Mouse (Mus musculus) lung, embryonic 16.5 days (tissue): ENCODE results near the gene Hpf1. TPM values are rescaled to one million over a fixed set of nuclear protein-coding genes. Genes with fewer than 3 reads are reported as not detected.
A peak's percentile ranks its signal among the peaks of the same experiment; 100 is the strongest.

Experiments used
- ATAC-seq: fragments of 200-750 bp; cut with Nextera tagmentation; 2 replicates; pipeline ENCODE4 v1.8.0; 2017; ENCODE audit warnings: low read depth, mild to moderate bottlenecking, moderate library complexity
- H3K27ac ChIP-seq: fragments of 300-500 bp; sonication (generic); 2 replicates; pipeline ENCODE4 v1.5.1; 2014; ENCODE audit warnings: mild to moderate bottlenecking, control low read depth, low read length
- H3K27me3 ChIP-seq: fragments of 300-500 bp; sonication (generic); 2 replicates; pipeline ENCODE4 v1.6.1; 2014; ENCODE audit warnings: low read depth, low read length, mixed read lengths; ENCODE audit not compliant: control insufficient read depth, insufficient read depth
- H3K36me3 ChIP-seq: fragments of 300-500 bp; sonication (generic); 2 replicates; pipeline ENCODE4 v1.6.1; 2014; ENCODE audit warnings: low read length; ENCODE audit not compliant: control insufficient read depth, insufficient read depth
- H3K4me1 ChIP-seq: fragments of 300-500 bp; sonication (generic); replicated peaks from 2 replicates; pipeline ENCODE4 v1.6.1; 2014; ENCODE audit warnings: low read length, mixed read lengths; ENCODE audit not compliant: control insufficient read depth, insufficient read depth
- H3K4me2 ChIP-seq: fragments of 300-500 bp; sonication (generic); 2 replicates; pipeline ENCODE4 v1.6.1; 2014; ENCODE audit warnings: low read depth, low read length, control low read depth
- H3K4me3 ChIP-seq: fragments of 300-500 bp; sonication (generic); 2 replicates; pipeline ENCODE4 v1.5.1; 2014; ENCODE audit warnings: mild to moderate bottlenecking, low read length, control low read depth
- H3K9ac ChIP-seq: fragments of 300-500 bp; sonication (generic); 2 replicates; pipeline ENCODE4 v1.6.1; 2014; ENCODE audit warnings: low read length, control low read depth
- H3K9me3 ChIP-seq: fragments of 300-500 bp; sonication (generic); 2 replicates; pipeline ENCODE4 v1.6.1; 2016; ENCODE audit warnings: low read length; ENCODE audit not compliant: control insufficient read depth
- WGBS: fragments of 180-500 bp; shearing (Covaris S2); extraction: QIAGEN DNeasy Blood & Tissue Kit; methylation state at CpG from one replicate; pipeline ENCODE4 v1.1.7; 2014; 5-methylcytosine and 5-hydroxymethylcytosine counted together
- polyA plus RNA-seq: library from polyadenylated mRNA; unstranded; fragments of >200 nt; fragmentation: Nextera tagmentation; extraction: Ambion mirVana; gene quantifications from 2 replicates; pipeline ENCODE4 v1.2.1, GENCODE M21; 2015

Hpf1 gene
- polyA plus RNA-seq, result 91.2 and 110 TPM in 2 replicates

DNA sequence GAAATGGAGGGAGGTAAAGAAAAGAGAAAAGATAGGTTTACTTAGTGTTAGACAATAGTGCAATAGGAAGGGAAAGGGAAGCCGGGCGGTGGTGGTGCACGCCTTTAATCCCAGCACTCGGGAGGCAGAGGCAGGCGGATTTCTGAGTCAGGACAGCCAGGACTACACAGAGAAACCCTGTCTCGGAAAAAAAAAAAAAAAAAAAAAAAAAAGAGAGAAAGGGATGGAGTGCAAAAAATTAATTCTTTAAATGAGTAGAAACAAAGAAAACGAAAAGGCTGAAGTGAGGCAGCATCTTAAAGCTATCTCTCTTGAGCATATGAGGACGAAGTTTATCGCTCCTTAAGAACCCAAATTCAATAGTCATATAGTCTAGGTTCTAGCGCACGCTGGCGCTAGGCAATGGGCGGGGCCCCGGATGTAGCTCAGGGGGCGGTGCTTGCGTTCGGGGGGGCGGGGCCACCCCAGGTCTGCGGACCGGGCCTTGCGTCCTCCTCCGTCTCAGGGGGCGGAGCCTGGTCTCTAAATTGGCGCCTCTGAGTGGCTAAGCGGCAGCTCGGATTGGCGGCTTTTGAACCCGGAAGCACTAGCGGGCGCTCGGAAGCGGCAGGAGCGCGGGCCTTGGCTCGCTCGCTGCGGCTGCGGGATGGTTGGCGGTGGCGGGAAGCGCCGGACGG, at the start of gene Hpf1:
Hpf1 (plus strand) TSS at position 576 of the 677 bp plus-strand sequence.
- H3K4me2 ChIP-seq, result peak within 1 kb of the TSS; percentile 67
- ATAC-seq, result peak; percentile 99
- H3K9me3 ChIP-seq, result no peaks in the 10 kb centered on the region
- peak within 1 kb of the TSS; percentile 87 for H3K4me3 ChIP-seq
- no peaks in the 10 kb centered on the region for H3K27me3 ChIP-seq
- 0 out of 2 replicates have a peak, but pooled peaks cover 2% of the 10 kb centered on the region for H3K36me3 ChIP-seq
- H3K9ac ChIP-seq, result peak within 1 kb of the TSS; percentile 87
- no peak within 1 kb of the TSS for H3K27ac ChIP-seq
- peaks cover 10% of the 10 kb centered on the region for H3K4me1 ChIP-seq
- 5% methylated on average over 43 of the region's 43 CpGs for WGBS

DNA sequence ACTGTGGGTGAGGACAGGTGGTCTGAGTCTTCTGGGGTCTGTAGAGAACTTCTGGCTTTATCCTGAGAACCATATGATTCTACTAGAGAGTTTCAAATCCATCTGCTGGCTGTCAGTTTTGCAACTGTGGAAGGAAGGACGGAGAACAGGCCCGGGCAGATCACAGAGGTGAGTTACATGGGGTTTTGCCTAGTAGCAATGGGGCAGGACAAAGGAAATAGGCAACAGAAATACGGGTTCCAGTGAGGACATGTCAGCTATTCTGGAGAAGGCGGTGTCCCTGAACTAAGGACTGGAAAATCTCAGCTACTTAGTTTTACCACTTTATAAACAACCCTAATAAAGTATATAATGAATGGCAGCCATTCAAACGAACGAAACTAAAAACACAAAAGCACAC, 47.8 kb upstream of the Hpf1 start:
- no peaks in the 10 kb centered on the region for H3K36me3 ChIP-seq
- H3K4me1 ChIP-seq, result no peaks in the 10 kb centered on the region
- H3K4me3 ChIP-seq, result no peak overlapping the region
- WGBS, result 71% methylated on average over 6 of the region's 6 CpGs
- H3K9me3 ChIP-seq, result no peaks in the 10 kb centered on the region
- H3K4me2 ChIP-seq, result no peak overlapping the region
- ATAC-seq, result no peak
- no peak overlapping the region for H3K27ac ChIP-seq
- no peak overlapping the region for H3K9ac ChIP-seq
- no peaks in the 10 kb centered on the region for H3K27me3 ChIP-seq

DNA sequence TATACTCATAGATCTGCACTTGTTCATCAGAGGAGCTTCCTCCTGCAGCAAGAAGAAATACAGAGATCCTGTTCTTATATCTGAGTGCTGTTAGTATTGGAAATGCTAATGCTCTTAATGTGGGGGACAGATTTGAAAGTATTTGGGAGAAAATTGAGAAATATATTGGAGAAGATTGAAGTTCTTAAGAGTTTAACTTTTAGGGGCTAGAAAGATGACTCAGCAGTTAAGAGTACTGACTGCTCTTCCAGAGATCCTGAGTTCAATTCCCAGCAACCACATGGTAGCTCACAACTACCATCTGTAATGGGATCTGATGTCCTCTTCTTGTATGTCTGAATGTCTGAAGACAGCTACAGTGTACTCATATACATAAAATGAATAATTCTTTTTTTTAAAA, 32.7 kb upstream of the Hpf1 start:
- no peaks in the 10 kb centered on the region for H3K4me1 ChIP-seq
- H3K36me3 ChIP-seq, result no peaks in the 10 kb centered on the region
- ATAC-seq, result no peak
- H3K27ac ChIP-seq, result no peak overlapping the region
- no peak overlapping the region for H3K4me2 ChIP-seq
- no peak overlapping the region for H3K9ac ChIP-seq
- no peak overlapping the region for H3K4me3 ChIP-seq
- no peaks in the 10 kb centered on the region for H3K27me3 ChIP-seq
- no peaks in the 10 kb centered on the region for H3K9me3 ChIP-seq

DNA sequence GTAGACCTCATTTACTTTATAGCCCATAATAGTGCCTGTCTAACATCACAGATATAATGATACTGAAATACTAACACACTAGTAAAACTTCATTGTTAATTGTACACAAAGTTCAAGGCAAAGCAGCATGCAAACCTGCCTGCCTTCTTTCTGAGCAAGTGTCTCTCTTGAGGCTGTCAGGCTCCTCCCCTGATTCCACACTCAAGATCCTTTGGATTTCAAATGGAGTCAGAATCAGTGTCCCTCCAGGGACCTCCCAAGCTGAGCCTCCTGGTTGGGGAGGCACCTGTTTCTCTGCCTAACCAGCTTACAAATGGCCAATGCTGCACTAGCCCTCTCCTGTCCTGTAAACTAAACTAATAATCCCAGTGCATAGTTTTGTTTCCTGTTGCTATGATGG, 32.1 kb upstream of the Hpf1 start:
- Histone ChIP-seq H3K4me2 (no peak overlapping the region), H3K4me1 (no peaks in the 10 kb centered on the region), H3K9ac (no peak overlapping the region), H3K4me3 (no peak overlapping the region), H3K27ac (no peak overlapping the region), H3K9me3 (no peaks in the 10 kb centered on the region), H3K36me3 (no peaks in the 10 kb centered on the region), H3K27me3 (no peaks in the 10 kb centered on the region)
- ATAC-seq, result no peak

DNA sequence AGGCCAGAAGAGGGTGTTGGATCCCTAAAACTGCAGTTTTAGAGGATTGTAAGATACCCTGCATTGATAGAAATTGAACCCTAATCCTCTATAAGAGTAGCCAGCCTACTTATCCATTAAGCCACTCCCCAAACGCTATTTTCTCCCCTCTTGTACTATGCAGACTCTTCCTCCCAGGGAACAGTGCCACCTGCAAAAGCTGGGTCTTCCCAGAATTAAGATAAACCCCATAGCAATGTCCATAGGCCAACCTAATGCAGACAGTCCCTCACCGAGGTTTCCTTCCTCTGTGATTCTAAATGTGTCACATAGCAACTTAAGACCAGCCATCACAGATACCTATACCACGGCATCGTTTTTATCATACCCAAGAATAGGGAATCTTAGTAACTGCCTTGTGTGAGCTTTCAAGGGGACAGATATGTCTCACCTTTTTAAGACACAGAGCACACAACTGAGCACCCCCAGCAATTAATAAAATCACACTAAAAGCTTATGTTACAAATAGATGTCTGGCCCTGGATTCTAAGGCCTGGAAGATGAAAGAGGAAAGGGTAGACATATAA, 31.2 kb upstream of the Hpf1 start:
- no peak overlapping the region for H3K9ac ChIP-seq
- H3K4me1 ChIP-seq, result no peaks in the 10 kb centered on the region
- 54% methylated on average over 4 of the region's 4 CpGs for WGBS
- H3K27ac ChIP-seq, result no peak overlapping the region
- H3K9me3 ChIP-seq, result no peaks in the 10 kb centered on the region
- H3K4me2 ChIP-seq, result no peak overlapping the region
- ATAC-seq, result no peak
- H3K4me3 ChIP-seq, result no peak overlapping the region
- no peaks in the 10 kb centered on the region for H3K27me3 ChIP-seq
- no peaks in the 10 kb centered on the region for H3K36me3 ChIP-seq

DNA sequence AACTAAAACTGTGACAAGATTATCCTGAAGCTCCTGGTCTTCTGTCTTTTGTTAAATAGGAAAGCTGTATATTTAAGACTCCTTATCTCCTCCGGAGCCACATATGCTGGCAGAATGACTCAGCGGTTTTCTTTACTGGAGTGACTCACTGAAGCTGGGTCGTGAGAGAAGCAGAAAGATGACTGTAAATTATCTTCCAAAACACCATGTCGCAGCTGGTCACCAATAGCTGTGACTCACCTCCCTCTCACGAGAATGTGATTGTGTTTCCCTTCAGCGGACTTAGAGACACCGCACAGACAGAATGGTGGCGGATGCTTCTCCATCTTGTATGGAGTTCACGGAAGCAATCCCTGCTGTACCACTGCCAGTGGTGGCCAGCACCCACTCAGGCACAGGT, 30.6 kb upstream of the Hpf1 start:
- no peak overlapping the region for H3K4me3 ChIP-seq
- no peaks in the 10 kb centered on the region for H3K4me1 ChIP-seq
- ATAC-seq, result no peak
- H3K9me3 ChIP-seq, result no peaks in the 10 kb centered on the region
- H3K27ac ChIP-seq, result no peak overlapping the region
- H3K4me2 ChIP-seq, result no peak overlapping the region
- no peaks in the 10 kb centered on the region for H3K27me3 ChIP-seq
- no peak overlapping the region for H3K9ac ChIP-seq
- H3K36me3 ChIP-seq, result no peaks in the 10 kb centered on the region
- WGBS, result 64% methylated on average over 9 of the region's 9 CpGs

DNA sequence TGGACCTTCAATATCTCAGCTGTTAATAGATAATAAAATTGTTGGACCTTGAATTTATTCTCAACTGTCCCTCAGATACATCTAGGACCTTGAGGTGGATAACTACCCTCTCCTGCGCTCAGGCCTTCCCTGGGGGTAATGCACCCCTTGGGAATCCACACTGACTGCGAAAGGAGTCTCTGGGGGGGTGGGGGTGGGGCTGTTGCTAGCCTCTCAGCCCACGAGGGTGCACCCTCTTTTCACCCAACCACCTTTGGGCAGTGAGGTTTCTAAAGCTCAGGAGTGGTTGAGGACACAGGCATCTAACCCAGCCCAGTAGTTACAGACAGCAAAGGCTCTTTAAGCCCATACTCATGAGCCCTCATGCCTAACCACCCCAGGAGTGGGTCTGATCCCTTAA, 29.5 kb upstream of the Hpf1 start:
- H3K4me2 ChIP-seq, result no peak overlapping the region
- H3K4me1 ChIP-seq, result no peaks in the 10 kb centered on the region
- H3K27ac ChIP-seq, result no peak overlapping the region
- no peak overlapping the region for H3K4me3 ChIP-seq
- H3K9me3 ChIP-seq, result no peaks in the 10 kb centered on the region
- H3K36me3 ChIP-seq, result no peaks in the 10 kb centered on the region
- no peak for ATAC-seq
- H3K27me3 ChIP-seq, result no peaks in the 10 kb centered on the region
- 73% methylated on average over 3 of the region's 3 CpGs for WGBS
- H3K9ac ChIP-seq, result no peak overlapping the region

DNA sequence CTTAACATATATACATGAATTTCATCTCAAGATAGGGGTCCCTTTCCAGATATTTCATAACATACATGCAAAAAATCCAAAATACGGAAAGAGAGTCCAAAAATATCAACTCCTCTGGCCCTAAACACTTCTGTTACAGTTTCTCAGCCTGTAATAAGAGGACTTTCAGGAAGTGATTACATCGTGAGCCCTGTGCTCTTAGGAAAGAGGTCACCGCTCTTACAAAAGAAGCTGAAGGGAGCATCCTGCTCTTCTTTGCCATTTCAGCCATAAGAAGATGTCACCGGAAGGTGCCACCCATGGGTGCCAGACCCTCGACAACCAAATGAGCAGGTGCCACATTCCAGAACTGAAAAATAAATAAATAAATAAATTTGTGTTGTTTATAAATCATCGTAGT, 28.4 kb upstream of the Hpf1 start:
- WGBS, result 79% methylated on average over 6 of the region's 6 CpGs
- no peaks in the 10 kb centered on the region for H3K9me3 ChIP-seq
- no peak overlapping the region for H3K4me3 ChIP-seq
- H3K27ac ChIP-seq, result no peak overlapping the region
- no peaks in the 10 kb centered on the region for H3K36me3 ChIP-seq
- no peak for ATAC-seq
- no peaks in the 10 kb centered on the region for H3K4me1 ChIP-seq
- no peak overlapping the region for H3K4me2 ChIP-seq
- H3K27me3 ChIP-seq, result no peaks in the 10 kb centered on the region
- H3K9ac ChIP-seq, result no peak overlapping the region

DNA sequence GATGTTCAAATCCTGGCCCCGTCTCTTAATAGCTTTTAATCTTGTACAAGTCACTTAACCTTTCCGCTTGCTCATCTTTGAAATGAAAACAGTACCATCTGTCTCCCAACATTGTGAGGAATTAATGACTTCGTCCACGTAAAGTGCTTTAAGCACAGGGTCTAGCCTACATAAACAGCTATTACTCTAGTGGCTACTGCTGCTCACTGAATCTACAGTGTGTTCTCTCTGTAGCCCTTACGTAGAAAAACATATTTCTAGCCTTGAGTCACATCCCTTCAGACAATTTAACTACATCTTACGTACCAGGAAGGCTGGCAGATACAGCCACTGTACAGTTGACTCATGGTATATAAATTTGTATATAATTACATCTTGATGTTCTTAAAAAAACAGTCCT, 25.3 kb upstream of the Hpf1 start:
- Histone ChIP-seq H3K4me3 (no peak overlapping the region), H3K4me1 (no peaks in the 10 kb centered on the region), H3K4me2 (no peak overlapping the region), H3K27ac (no peak overlapping the region), H3K27me3 (no peaks in the 10 kb centered on the region), H3K9me3 (no peaks in the 10 kb centered on the region), H3K9ac (no peak overlapping the region), H3K36me3 (no peaks in the 10 kb centered on the region)
- 73% methylated on average over 6 of the region's 6 CpGs for WGBS
- no peak for ATAC-seq
